Mouse (Mus musculus) CD4-positive naive resting alpha-beta T cell, adult 76 days (primary cell): ENCODE measurements around the gene Cxxc4. TPM values are rescaled to one million over a fixed set of nuclear protein-coding genes. Genes with fewer than 3 reads are reported as not detected.

Source experiments
- total RNA-seq: library from RNA; stranded (reverse); gene quantifications from one replicate; pipeline ENCODE4 v1.2.4, GENCODE M21; 2023

The Cxxc4 gene
- total RNA-seq, result not detected

GRCm38 (mm10) chr3:134236414-134237112, at the start of gene Cxxc4:
Gene Cxxc4, plus strand, starts transcription at chr3:134236484.

